Mouse (Mus musculus) liver, embryonic 15.5 days (tissue): ENCODE measurements around the gene Dph6. TPM values are rescaled to one million over a fixed set of nuclear protein-coding genes. Genes with fewer than 3 reads are reported as not detected.
"Not testable (repeated sequence)": the region's sequence is repeated elsewhere in the genome, so short reads cannot be mapped to it uniquely, and the experiment has no call there.

Source experiments
- ATAC-seq: fragments of 200-750 bp; cut with Nextera tagmentation; 2 replicates; pipeline ENCODE4 v1.8.0; 2017; ENCODE audit warnings: moderate number of reproducible peaks, mild to moderate bottlenecking, moderate library complexity; ENCODE audit not compliant: insufficient read depth
- H3K27ac ChIP-seq: fragments of 300-500 bp; sonication (generic); replicated peaks from 2 replicates; pipeline ENCODE4 v1.5.1; 2015; ENCODE audit warnings: mild to moderate bottlenecking, inconsistent platforms
- H3K27me3 ChIP-seq: fragments of 300-500 bp; sonication (generic); 2 replicates; pipeline ENCODE4 v1.6.1; 2015; ENCODE audit warnings: mild to moderate bottlenecking, inconsistent platforms
- H3K36me3 ChIP-seq: fragments of 300-500 bp; sonication (generic); replicated peaks from 2 replicates; pipeline ENCODE4 v1.6.1; 2015; ENCODE audit warnings: moderate library complexity, mild to moderate bottlenecking, inconsistent platforms
- H3K4me1 ChIP-seq: fragments of 300-500 bp; sonication (generic); replicated peaks from 2 replicates; pipeline ENCODE4 v1.6.1; 2015; ENCODE audit warnings: inconsistent platforms
- H3K4me2 ChIP-seq: fragments of 300-500 bp; sonication (generic); 2 replicates; pipeline ENCODE4 v1.6.1; 2015; ENCODE audit warnings: moderate library complexity, mild to moderate bottlenecking, inconsistent platforms
- H3K4me3 ChIP-seq: fragments of 300-500 bp; sonication (generic); replicated peaks from 2 replicates; pipeline ENCODE4 v1.5.1; 2015; ENCODE audit warnings: mild to moderate bottlenecking, inconsistent platforms
- H3K9ac ChIP-seq: fragments of 300-500 bp; sonication (generic); 2 replicates; pipeline ENCODE4 v1.6.1; 2015; ENCODE audit warnings: moderate library complexity, mild to moderate bottlenecking, inconsistent platforms
- H3K9me3 ChIP-seq: fragments of 300-500 bp; sonication (generic); replicated peaks from 2 replicates; pipeline ENCODE4 v1.6.1; 2016; ENCODE audit warnings: inconsistent platforms
- WGBS: fragments of 180-500 bp; shearing (Covaris S2); methylation state at CpG from one replicate; pipeline ENCODE4 v1.1.7; 2015; ENCODE audit warnings: mixed read lengths; ENCODE audit not compliant: insufficient replicate concordance; 5-methylcytosine and 5-hydroxymethylcytosine counted together
- polyA plus RNA-seq: library from polyadenylated mRNA; unstranded; fragments of >200 nt; fragmentation: Nextera tagmentation; extraction: Ambion mirVana; gene quantifications from 2 replicates; pipeline ENCODE4 v1.2.1, GENCODE M21; 2015

Dph6 gene
- polyA plus RNA-seq, 1 experiment from 2014 or later, result 6.9 TPM

DNA sequence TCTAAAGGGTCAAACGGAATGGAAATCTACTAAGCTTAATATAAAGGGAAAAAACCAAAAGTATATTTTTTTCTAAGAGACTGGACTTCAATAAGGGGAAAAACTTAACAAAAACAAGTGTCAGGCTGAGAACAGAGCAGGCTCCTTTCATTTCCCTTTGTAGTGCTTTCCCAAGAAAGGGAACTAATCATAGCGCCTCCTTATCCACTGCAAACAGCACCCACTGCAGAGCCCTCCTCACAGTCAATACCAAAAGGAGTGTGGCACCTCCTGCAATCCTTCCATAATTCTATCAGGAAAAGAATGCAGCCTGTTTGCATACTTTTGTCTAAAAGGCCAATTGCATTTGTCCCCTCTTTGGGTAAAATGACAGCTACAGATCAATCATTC lies 32.2 kb downstream of the Dph6 start:
- ATAC-seq, result no peak
- no peaks in the 10 kb centered on the region for H3K9me3 ChIP-seq
- H3K27ac ChIP-seq, result no peak overlapping the region
- no peaks in the 10 kb centered on the region for H3K4me1 ChIP-seq
- H3K9ac ChIP-seq, result no peak overlapping the region
- H3K36me3 ChIP-seq, result no peaks in the 10 kb centered on the region
- no peak overlapping the region for H3K4me3 ChIP-seq
- WGBS, result 21% methylated on average over 2 of the region's 2 CpGs
- H3K4me2 ChIP-seq, result no peak overlapping the region
- no peaks in the 10 kb centered on the region for H3K27me3 ChIP-seq

- H3K4me1 ChIP-seq, result no peaks in the 10 kb centered on the region
- no peaks in the 10 kb centered on the region for H3K36me3 ChIP-seq
- WGBS, result 61% methylated on average over 5 of the region's 5 CpGs
- no peak overlapping the region for H3K4me3 ChIP-seq
- H3K4me2 ChIP-seq, result no peak overlapping the region
- no peak overlapping the region for H3K27ac ChIP-seq
- H3K9me3 ChIP-seq, result no peaks in the 10 kb centered on the region
- no peak for ATAC-seq
- no peaks in the 10 kb centered on the region for H3K27me3 ChIP-seq
- no peak overlapping the region for H3K9ac ChIP-seq
These were observed 32.8 kb downstream of the Dph6 start for GRCm38 (mm10) chr2:114621781-114622549.

DNA sequence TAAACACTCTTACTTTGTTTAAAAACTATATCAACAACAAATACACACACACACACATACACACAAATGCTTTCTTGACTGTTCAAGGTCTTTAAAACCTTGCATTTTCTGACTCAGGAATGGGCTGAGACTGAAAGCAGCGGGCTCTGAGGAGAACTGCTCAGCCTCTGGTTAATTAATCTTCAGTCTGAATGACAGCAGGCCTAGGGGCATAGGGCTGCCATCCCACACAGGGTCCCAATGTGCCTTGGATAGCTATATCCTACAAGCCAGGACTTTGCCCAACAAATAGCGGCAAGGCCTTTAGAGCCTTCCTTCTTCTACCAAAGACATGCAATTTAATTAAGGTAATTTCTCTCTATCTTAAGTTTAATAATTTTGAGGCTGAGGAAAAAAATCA lies 43.2 kb downstream of the Dph6 start:
- Histone ChIP-seq H3K4me3 (no peak overlapping the region), H3K9ac (no peak overlapping the region), H3K9me3 (no peaks in the 10 kb centered on the region), H3K27ac (no peak overlapping the region), H3K27me3 (no peaks in the 10 kb centered on the region), H3K36me3 (no peaks in the 10 kb centered on the region), H3K4me2 (no peak overlapping the region), H3K4me1 (no peaks in the 10 kb centered on the region)
- no peak for ATAC-seq
- 69% methylated on average over 2 of the region's 2 CpGs for WGBS

- 46% methylated on average over 2 of the region's 2 CpGs for WGBS
- no peaks in the 10 kb centered on the region for H3K9me3 ChIP-seq
- peak; percentile 66 for ATAC-seq
These were observed 44.7 kb downstream of the Dph6 start for GRCm38 (mm10) chr2:114610110-114610509.

DNA sequence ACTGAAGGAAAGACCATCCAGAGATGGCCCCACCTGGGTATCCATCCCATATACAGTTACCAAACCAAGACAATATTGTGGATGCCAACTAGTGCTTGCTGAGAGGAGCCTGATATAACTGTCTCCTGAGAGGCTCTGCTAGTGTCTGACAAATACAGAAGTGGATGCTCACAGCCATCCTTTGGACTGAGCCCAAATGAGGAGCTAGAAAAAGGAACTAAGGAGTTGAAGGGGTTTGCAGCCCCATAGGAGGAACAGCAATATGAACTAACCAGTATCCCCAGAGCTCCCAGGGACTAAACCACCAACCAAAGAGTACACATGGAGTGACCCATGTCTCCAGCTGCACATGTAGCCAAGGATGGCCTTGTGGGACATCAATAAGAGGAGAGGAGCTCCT lies 49.6 kb downstream of the Dph6 start:
- H3K27me3 ChIP-seq, ATAC-seq, H3K36me3 ChIP-seq: not testable (repeated sequence)

More at GRCm38 (mm10) chr2:114610110-114610509, 44.7 kb downstream of the Dph6 start:
- no peak overlapping the region for H3K9ac ChIP-seq
- no peak overlapping the region for H3K27ac ChIP-seq
- no peaks in the 10 kb centered on the region for H3K4me1 ChIP-seq
- H3K27me3 ChIP-seq, result no peaks in the 10 kb centered on the region
- H3K4me2 ChIP-seq, result no peak overlapping the region
- no peaks in the 10 kb centered on the region for H3K36me3 ChIP-seq
- no peak overlapping the region for H3K4me3 ChIP-seq

DNA sequence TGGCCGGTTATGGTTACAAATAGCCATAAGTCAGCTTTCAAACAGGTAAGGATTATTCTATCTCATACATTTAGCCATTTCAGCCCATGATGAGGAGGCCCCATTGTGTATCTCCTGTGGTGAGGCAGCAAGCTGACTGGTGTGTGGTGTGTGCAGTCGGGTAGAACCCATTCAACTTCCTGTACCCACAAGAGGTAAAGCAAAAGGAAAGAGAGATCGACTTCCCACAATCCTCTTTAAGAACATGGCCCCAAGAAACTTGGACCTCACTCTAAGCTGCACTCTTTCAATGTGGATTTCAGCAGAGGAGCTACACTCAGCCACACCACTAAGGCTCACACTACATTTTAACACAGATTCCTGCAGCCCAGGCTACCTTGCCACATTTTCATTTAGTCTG lies 53.6 kb downstream of the Dph6 start:
- Histone ChIP-seq H3K4me2 (no peak overlapping the region), H3K4me3 (no peak overlapping the region), H3K27me3 (no peaks in the 10 kb centered on the region), H3K9me3 (no peaks in the 10 kb centered on the region), H3K4me1 (no peaks in the 10 kb centered on the region), H3K9ac (no peak overlapping the region), H3K27ac (no peak overlapping the region), H3K36me3 (no peaks in the 10 kb centered on the region)
- no peak for ATAC-seq
- WGBS, result 58% methylated on average over 3 of the region's 3 CpGs

More for the DNA sequence above, 49.6 kb downstream of the Dph6 start:
- not testable (repeated sequence) for H3K9me3 ChIP-seq, H3K9ac ChIP-seq, H3K4me3 ChIP-seq, H3K27ac ChIP-seq, H3K4me1 ChIP-seq, H3K4me2 ChIP-seq

DNA sequence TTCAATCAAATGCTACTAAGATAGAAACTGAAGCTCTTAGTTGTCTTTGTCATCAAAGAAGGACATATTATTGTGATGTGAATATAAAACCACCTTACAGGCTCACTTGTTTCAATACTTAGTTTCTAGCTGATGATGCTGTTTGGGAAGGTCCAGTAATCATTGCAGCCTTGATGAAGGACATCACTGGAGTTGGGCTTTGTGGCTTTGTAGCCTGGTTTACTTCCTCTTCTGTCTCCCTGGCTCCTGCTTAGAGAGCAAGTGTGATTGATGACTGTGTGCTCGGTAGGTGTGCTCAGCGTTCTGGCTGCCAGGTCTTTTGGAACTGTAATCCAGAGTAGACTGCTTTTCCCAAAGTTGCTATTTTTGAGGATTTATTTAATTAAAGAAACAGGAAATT lies 55.0 kb downstream of the Dph6 start:
- Histone ChIP-seq H3K27ac (no peak overlapping the region), H3K4me2 (no peak overlapping the region), H3K9ac (no peak overlapping the region), H3K4me3 (no peak overlapping the region), H3K9me3 (no peaks in the 10 kb centered on the region), H3K36me3 (no peaks in the 10 kb centered on the region), H3K27me3 (no peaks in the 10 kb centered on the region), H3K4me1 (no peaks in the 10 kb centered on the region)
- no peak for ATAC-seq
- 30% methylated on average over 2 of the region's 2 CpGs for WGBS

DNA sequence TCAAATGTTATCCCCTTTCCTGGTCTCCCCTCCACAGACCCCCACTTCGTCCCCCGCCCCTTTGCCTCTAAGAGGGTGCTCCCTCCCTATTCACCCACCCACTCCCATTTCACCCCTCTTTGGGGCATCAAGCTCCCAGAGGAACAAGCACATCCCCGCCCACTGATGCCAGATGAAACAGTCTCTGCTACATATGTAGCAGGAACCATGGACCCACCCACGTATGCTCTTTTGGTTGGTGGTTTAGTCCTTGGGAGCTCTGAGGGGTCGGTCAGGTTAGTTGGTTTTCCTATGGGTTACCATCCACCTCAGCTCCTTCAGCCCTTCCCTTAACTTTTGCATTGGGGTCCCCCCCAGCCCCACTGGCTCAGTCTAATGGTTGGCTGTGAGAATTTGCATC lies 61.4 kb downstream of the Dph6 start:
- Histone ChIP-seq H3K27me3 (no peaks in the 10 kb centered on the region), H3K4me1 (no peaks in the 10 kb centered on the region), H3K9ac (no peak overlapping the region), H3K9me3 (no peaks in the 10 kb centered on the region), H3K36me3 (no peaks in the 10 kb centered on the region), H3K4me3 (no peak overlapping the region), H3K4me2 (no peak overlapping the region), H3K27ac (no peak overlapping the region)
- 65% methylated on average over 5 of the region's 5 CpGs for WGBS
- no peak for ATAC-seq

DNA sequence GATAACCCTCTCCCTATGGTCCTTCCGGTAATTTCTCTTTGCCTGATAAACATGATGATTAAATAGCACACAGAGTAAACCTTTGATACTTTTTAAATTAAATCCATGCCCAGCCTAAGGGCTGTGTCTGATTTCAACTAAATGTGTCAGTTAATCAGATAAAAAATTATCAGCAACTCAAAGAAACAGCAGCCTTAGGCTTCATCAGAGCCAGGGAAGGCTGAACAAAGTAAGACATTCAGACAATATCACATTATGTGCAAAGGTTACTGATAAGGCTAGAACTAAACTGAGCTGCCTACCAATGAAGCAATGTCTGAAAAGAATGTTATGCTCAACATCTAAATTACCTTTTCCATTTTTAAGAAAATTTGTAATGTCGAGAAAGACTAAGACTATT lies 74.0 kb downstream of the Dph6 start:
- Histone ChIP-seq H3K4me1 (no peaks in the 10 kb centered on the region), H3K4me2 (no peak overlapping the region), H3K27ac (no peak overlapping the region), H3K27me3 (no peaks in the 10 kb centered on the region), H3K9me3 (no peaks in the 10 kb centered on the region), H3K4me3 (no peak overlapping the region), H3K36me3 (no peaks in the 10 kb centered on the region), H3K9ac (no peak overlapping the region)
- WGBS, result 67% methylated on average over 2 of the region's 2 CpGs
- no peak for ATAC-seq

DNA sequence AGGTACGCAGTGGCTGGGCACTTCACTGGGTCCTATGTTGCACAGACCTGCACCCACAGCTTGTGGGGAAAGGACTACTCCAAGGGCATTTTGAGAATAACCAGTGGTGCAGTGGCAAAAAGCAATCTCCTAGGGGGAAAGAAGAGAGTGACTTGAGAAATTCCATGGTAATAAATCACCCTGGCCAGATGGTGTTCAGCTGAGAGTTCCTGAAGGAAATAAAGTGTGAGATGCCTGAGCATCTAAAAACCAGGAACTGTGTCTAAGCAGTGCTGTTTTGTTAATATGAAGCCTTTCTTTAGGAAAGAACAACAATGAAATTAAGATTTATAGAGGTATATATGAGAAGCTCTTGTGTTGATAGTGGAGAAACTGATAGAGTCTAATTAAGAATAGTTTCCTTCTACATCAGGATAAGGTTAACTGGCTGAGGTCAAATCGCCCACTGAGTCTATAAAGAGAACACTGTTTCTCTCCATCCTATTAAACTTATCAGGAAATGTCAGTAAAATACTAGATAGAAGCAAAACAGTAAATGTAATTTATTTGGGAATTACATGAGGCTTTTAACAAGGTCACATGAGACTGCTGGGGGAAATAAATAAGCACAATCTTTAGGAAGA lies 111.7 kb downstream of the Dph6 start:
- no peaks in the 10 kb centered on the region for H3K27me3 ChIP-seq
- no peaks in the 10 kb centered on the region for H3K36me3 ChIP-seq
- ATAC-seq, result no peak
- H3K9ac ChIP-seq, result no peak overlapping the region
- no peak overlapping the region for H3K4me3 ChIP-seq
- no peaks in the 10 kb centered on the region for H3K4me1 ChIP-seq
- no peaks in the 10 kb centered on the region for H3K9me3 ChIP-seq
- H3K4me2 ChIP-seq, result no peak overlapping the region
- H3K27ac ChIP-seq, result no peak overlapping the region
- 69% methylated on average over 2 of the region's 2 CpGs for WGBS

DNA sequence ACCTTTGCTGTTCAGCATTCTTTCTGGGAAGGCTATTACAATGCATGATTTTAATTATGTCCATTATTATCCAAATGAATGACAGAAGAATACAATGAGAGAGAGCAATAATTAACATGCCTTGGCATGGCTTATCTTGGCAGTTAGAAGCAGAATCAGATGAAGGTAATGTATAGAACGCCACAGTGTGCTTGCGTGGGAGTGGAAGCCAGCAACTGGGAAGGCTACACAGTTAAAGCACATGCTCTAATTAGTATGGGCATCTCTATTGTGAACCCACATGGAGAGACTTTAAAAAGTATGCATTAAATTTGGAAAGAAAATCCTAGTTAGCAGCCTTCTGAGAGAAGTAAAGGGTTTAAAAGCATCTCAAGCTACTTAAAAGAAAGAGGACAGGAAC lies 112.4 kb downstream of the Dph6 start:
- H3K27me3 ChIP-seq, result no peaks in the 10 kb centered on the region
- 75% methylated on average over 2 of the region's 2 CpGs for WGBS
- no peak overlapping the region for H3K4me3 ChIP-seq
- ATAC-seq, result no peak
- no peak overlapping the region for H3K9ac ChIP-seq
- no peaks in the 10 kb centered on the region for H3K9me3 ChIP-seq
- no peaks in the 10 kb centered on the region for H3K36me3 ChIP-seq
- H3K27ac ChIP-seq, result no peak overlapping the region
- no peak overlapping the region for H3K4me2 ChIP-seq
- no peaks in the 10 kb centered on the region for H3K4me1 ChIP-seq

DNA sequence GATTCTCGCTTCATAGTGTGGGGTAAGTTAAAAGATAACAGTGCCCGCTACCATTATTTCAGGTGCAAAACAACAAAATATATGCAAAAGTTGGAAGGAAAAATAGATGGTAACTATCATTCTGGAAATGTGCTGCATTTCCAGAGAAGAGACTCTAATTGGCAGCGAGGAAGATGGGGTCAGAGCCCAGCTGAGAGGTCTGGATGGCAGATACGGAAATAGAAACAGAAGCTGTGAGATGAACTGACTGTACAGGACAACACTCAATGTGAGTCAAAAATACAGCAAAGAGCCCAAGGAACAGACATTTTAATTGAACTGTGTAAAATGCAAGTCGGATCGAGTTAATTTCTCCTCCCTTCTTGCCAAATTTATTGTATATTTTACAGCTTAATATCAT lies 114.3 kb downstream of the Dph6 start:
- Histone ChIP-seq H3K27ac (no peak overlapping the region), H3K36me3 (no peaks in the 10 kb centered on the region), H3K4me1 (0 out of 2 replicates have a peak, but pooled peaks cover 4% of the 10 kb centered on the region), H3K4me3 (no peak overlapping the region), H3K4me2 (no peak overlapping the region), H3K27me3 (no peaks in the 10 kb centered on the region), H3K9ac (no peak overlapping the region), H3K9me3 (no peaks in the 10 kb centered on the region)
- no peak for ATAC-seq
- WGBS, result 79% methylated on average over 6 of the region's 6 CpGs
